Mouse (Mus musculus): Measurements from ENCODE around the gene Ergic2. TPM values are rescaled to one million over a fixed set of nuclear protein-coding genes. Genes with fewer than 3 reads are reported as not detected.
"Not testable (repeated sequence)": the region's sequence is repeated elsewhere in the genome, so short reads cannot be mapped to it uniquely, and the experiment has no call there.

Ergic2 gene
- total RNA-seq, 2 experiments from 2014 or later: 60.1 to 70.2 TPM

- DNase-seq: no peak
- intact Hi-C loops (cut with DNase I): no loop called here
These were observed 4.6 kb upstream of the Ergic2 start for GRCm38 (mm10) chr6:148216752-148217151.

GRCm38 (mm10) chr6:148214765-148215164, 2.6 kb upstream of the Ergic2 start:
- DNase-seq: peak; percentile 65 to 75
- intact Hi-C loops (cut with DNase I): loop anchor here (1.0 to 5.0 kb wide), 2 partner anchors 683 to 699 kb away; partner anchors contain the start of gene Caprin2

GRCm38 (mm10) chr6:148211391-148211876, 740 bp downstream of the Ergic2 start:
- intact Hi-C loops (cut with DNase I): loop anchor here (5.0 kb wide), 1 partner anchor 686 kb away; the partner anchor contains the start of gene Caprin2
- DNase-seq: no peak

- intact Hi-C loops (cut with DNase I): no loop called here
These were observed 4.7 kb downstream of the Ergic2 start for GRCm38 (mm10) chr6:148207522-148207921.

GRCm38 (mm10) chr6:148205134-148205533, 7.0 kb downstream of the Ergic2 start:
- intact Hi-C loops (cut with DNase I): no loop called here

More at GRCm38 (mm10) chr6:148207522-148207921, 4.7 kb downstream of the Ergic2 start:
- no peak for DNase-seq

GRCm38 (mm10) chr6:148199729-148200128, 12.4 kb downstream of the Ergic2 start:
- DNase-seq: no peak
- intact Hi-C loops (cut with DNase I): no loop called here

More at GRCm38 (mm10) chr6:148205134-148205533, 7.0 kb downstream of the Ergic2 start:
- DNase-seq: no peak

- DNase-seq: no peak
- intact Hi-C loops (cut with DNase I): no loop called here
These were observed 13.0 kb downstream of the Ergic2 start for GRCm38 (mm10) chr6:148199177-148199576.

GRCm38 (mm10) chr6:148193972-148194701, 18.0 kb downstream of the Ergic2 start:
- DNase-seq: no peak
- intact Hi-C loops (cut with DNase I): no loop called here

- intact Hi-C loops (cut with DNase I): no loop called here
- DNase-seq: no peak
These were observed 26.5 kb downstream of the Ergic2 start for GRCm38 (mm10) chr6:148185694-148186093.

- intact Hi-C loops (cut with DNase I): no loop called here
These were observed 39.3 kb downstream of the Ergic2 start for GRCm38 (mm10) chr6:148172904-148173303.

GRCm38 (mm10) chr6:148152305-148152704, 59.9 kb downstream of the Ergic2 start:
- intact Hi-C loops (cut with DNase I); DNase-seq: not testable (repeated sequence)

More at GRCm38 (mm10) chr6:148172904-148173303, 39.3 kb downstream of the Ergic2 start:
- no peak for DNase-seq

GRCm38 (mm10) chr6:148142421-148142820, 69.8 kb downstream of the Ergic2 start:
- no peak for DNase-seq
- intact Hi-C loops (cut with DNase I): no loop called here

- intact Hi-C loops (cut with DNase I): no loop called here
- no peak for DNase-seq
These were observed 70.3 kb downstream of the Ergic2 start for GRCm38 (mm10) chr6:148141874-148142273.

- DNase-seq: no peak
- intact Hi-C loops (cut with DNase I): no loop called here
These were observed 72.7 kb downstream of the Ergic2 start for GRCm38 (mm10) chr6:148139288-148139995.

- intact Hi-C loops (cut with DNase I): loop anchor here (2.0 kb wide), 1 partner anchor 135 kb away; no protein-coding TSS in a partner anchor
- DNase-seq: peak; percentile 79 to 88
These were observed 76.3 kb downstream of the Ergic2 start for GRCm38 (mm10) chr6:148135769-148136382.

- intact Hi-C loops (cut with DNase I): no loop called here
- no peak for DNase-seq
These were observed 78.6 kb downstream of the Ergic2 start for GRCm38 (mm10) chr6:148133536-148133935.

- no peak for DNase-seq
- intact Hi-C loops (cut with DNase I): no loop called here
These were observed 79.9 kb downstream of the Ergic2 start for GRCm38 (mm10) chr6:148132314-148132713.

All from heart, postnatal 10 days (tissue).